Mouse (Mus musculus): ENCODE measurements around the gene Ndufaf8. TPM values are rescaled to one million over a fixed set of nuclear protein-coding genes. Genes with fewer than 3 reads are reported as not detected.

Ndufaf8 gene
- polyA plus RNA-seq, 1 experiment from 2014 or later = 62.0 TPM

DNA sequence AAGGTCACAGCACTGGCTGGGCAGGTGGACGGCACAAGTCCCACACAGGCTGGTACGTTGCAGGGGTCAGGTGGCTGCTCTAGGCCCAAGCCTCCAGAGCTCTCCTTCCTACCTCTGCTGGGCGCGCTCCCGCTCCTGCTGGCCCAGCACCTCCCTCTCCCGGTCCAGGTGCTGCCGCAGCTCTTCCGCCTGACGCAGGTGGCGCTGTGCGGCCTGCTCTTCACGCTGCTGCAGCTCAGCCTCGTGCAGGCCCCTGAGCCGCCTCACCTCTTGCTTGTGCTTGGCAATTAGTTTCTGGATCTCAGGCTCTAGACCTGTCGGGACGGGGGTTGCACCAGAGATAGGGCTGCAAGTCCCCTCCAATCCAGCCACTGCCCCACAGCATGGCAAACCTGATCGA, 30.9 kb upstream of the Ndufaf8 start:
- no peak overlapping the region for H3K27ac ChIP-seq
- H3K36me3 ChIP-seq (replicated peaks) = peaks cover 98% of the 10 kb centered on the region
- no peak overlapping the region for H3K9ac ChIP-seq
- H3K4me2 ChIP-seq = no peak overlapping the region
- no peak for ATAC-seq (ENCODE audit: low FRiP score)
- WGBS = 46% methylated on average over 17 of the region's 17 CpGs
- H3K4me3 ChIP-seq (replicated peaks) = no peak overlapping the region
- H3K27me3 ChIP-seq = no peaks in the 10 kb centered on the region
- H3K4me1 ChIP-seq = peaks cover 3% of the 10 kb centered on the region; the same call in 1 of the 2 replicates
- H3K9me3 ChIP-seq = no peaks in the 10 kb centered on the region

DNA sequence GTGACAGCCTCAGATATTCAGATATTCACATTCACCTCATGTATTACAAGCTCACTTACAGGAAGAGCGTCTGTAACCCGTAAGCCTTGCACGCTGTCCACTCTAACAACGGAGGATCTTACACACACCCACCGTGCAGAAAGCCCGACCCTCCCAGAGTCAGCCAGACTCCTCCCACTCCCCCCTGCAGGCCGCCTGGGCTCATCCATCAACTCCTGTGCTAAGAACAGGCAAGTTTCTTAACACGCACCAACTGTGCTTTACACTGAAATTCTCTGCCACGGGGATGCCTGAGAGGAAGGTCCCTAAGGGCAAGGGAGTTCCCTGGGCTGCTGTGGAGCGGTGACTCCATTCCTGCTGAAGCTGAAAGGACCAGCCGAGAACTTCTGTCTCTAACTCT, 29.5 kb upstream of the Ndufaf8 start:
- Histone ChIP-seq H3K27me3 (no peaks in the 10 kb centered on the region), H3K27ac (no peak overlapping the region), H3K4me3 (replicated peaks) (no peak overlapping the region), H3K9me3 (no peaks in the 10 kb centered on the region), H3K36me3 (replicated peaks) (peaks cover 99% of the 10 kb centered on the region), H3K9ac (no peak overlapping the region), H3K4me2 (no peak overlapping the region), H3K4me1 (peaks cover 3% of the 10 kb centered on the region; the same call in 1 of the 2 replicates)
- ATAC-seq (ENCODE audit: low FRiP score) = no peak
- 62% methylated on average over 11 of the region's 11 CpGs for WGBS

DNA sequence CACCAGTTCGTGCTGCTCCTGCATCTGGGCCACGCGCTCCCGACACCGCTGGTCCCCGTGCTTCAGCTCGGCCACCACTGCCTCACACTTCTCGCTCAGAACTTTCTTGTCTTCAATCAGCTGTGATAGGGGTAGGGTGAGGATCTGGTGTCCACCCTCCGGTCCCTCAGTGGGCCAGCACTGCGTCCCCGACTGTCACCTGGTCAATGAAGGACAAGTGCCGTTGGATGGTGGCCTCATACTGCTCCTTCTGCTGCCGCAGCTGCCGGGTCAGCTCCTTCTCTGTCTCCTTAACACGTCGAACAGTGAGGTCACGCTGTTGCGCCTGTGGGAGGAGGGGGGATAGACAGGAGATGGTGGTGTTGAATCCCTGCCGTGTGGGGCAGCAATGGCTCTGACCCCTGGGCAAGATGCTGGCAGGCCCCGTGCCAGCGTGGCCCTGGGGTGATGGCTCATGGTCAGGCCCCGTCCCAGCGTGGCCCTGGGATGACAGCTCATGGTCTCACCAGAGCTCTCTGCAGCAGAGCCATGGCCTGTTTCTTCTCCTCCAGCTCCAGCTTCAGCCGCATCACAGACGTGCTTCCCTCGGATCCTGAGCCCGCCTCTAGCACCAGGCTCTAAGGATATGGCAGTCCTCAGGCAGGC, 28.3 kb upstream of the Ndufaf8 start:
- no peak overlapping the region for H3K4me2 ChIP-seq
- H3K27me3 ChIP-seq = no peaks in the 10 kb centered on the region
- peaks cover 3% of the 10 kb centered on the region; the same call in 1 of the 2 replicates for H3K4me1 ChIP-seq
- peaks cover 99% of the 10 kb centered on the region for H3K36me3 ChIP-seq (replicated peaks)
- H3K9ac ChIP-seq = no peak overlapping the region
- H3K9me3 ChIP-seq = no peaks in the 10 kb centered on the region
- H3K27ac ChIP-seq = no peak overlapping the region
- 91% methylated on average over 27 of the region's 27 CpGs for WGBS
- no peak for ATAC-seq (ENCODE audit: low FRiP score)
- H3K4me3 ChIP-seq (replicated peaks) = no peak overlapping the region

DNA sequence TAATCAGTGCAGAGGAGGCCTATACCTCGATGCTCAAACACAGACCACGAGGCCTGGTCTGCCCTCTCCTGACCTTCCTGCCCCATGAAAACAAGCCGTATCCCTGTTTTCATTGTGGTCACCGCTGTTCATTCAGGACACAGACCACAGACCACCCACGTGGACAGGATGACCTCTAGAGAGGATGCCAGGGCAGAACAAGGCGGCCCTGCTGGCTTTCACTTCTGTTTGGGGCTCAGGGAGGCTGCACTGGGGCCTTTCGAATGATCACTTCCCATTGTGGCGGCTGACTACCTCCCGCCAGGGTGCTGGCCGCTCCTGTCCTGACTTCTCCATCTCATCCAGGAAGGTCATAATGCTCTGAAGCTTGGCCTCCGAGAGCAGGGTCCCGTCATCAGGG, 27.7 kb upstream of the Ndufaf8 start:
- 58% methylated on average over 12 of the region's 12 CpGs for WGBS

DNA sequence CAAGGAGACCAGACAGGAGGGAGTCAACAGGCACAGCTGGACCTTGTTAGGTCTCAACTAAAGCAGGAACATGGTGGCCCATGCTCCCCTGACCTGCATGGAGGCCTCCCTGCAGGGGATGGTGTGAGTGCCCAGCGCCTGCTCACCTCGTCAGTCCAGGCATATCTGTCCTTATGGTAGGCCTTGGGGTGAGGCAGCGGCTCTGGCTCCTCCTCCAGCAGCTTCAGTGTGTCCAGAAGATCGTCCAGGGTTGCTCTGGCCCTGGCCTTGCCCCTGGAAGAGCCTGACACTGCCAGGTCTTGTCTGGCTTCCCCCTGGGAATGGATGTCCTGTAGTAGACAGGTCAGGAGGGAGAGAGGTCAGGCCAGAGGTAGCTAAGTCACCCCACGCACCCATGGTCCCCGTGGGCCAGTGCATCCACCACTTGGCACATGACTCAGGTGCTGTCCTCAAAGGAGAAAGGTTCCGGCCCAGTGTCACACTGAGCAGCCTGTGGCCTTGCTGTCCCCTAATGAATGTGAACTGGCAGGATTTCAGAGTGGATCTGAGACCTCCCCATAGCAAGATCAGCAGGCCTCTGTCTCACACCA, 26.9 kb upstream of the Ndufaf8 start:
- Histone ChIP-seq H3K9ac (no peak overlapping the region), H3K4me1 (peaks cover 3% of the 10 kb centered on the region; the same call in 1 of the 2 replicates), H3K27ac (no peak overlapping the region), H3K9me3 (no peaks in the 10 kb centered on the region), H3K36me3 (replicated peaks) (peaks cover 99% of the 10 kb centered on the region), H3K4me3 (replicated peaks) (no peak overlapping the region), H3K27me3 (no peaks in the 10 kb centered on the region), H3K4me2 (no peak overlapping the region)
- WGBS = 91% methylated on average over 7 of the region's 7 CpGs
- no peak for ATAC-seq (ENCODE audit: low FRiP score)

More for the DNA sequence above, 27.7 kb upstream of the Ndufaf8 start:
- Histone ChIP-seq H3K4me3 (replicated peaks) (no peak overlapping the region), H3K9me3 (no peaks in the 10 kb centered on the region), H3K9ac (no peak overlapping the region), H3K27me3 (no peaks in the 10 kb centered on the region), H3K4me2 (no peak overlapping the region), H3K27ac (no peak overlapping the region), H3K36me3 (replicated peaks) (peaks cover 99% of the 10 kb centered on the region), H3K4me1 (peaks cover 3% of the 10 kb centered on the region; the same call in 1 of the 2 replicates)
- no peak for ATAC-seq (ENCODE audit: low FRiP score)

DNA sequence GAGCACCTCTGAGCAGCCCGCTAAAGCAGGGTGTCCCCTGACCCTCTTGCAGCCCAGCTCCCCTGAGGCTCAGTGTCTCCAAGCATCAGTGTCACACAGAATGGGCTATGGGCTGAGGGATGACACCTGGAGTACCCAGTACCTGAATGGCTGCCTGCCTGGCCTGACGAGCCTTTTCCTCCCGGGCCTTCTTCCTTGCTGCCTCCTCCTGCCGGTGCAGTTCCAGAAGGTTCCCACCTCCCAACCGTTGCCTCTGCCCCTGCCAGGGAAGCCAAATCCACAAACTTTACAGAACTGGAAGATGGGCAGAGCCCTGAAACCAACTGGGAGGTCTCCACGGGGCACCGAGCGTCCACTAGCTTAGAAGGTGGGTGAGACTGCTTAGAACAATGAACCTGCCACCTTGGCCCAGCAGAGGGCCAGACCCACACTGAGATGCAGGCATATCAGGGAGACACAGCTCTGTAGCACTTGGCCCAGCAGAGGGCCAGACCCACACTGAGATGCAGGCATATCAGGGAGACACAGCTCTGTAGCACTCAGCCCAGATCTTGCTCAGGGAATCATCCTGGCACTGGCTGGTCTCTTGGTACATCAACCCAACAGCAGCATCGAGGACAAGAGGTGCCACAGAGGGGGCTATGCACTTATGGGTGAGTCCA, 25.6 kb upstream of the Ndufaf8 start:
- ATAC-seq (ENCODE audit: low FRiP score) = no peak
- Histone ChIP-seq H3K9me3 (no peaks in the 10 kb centered on the region), H3K27ac (no peak overlapping the region), H3K4me2 (no peak overlapping the region), H3K9ac (no peak overlapping the region), H3K36me3 (replicated peaks) (peaks cover 97% of the 10 kb centered on the region), H3K27me3 (no peaks in the 10 kb centered on the region), H3K4me1 (peaks cover 3% of the 10 kb centered on the region; the same call in 1 of the 2 replicates), H3K4me3 (replicated peaks) (no peak overlapping the region)
- 94% methylated on average over 9 of the region's 9 CpGs for WGBS

DNA sequence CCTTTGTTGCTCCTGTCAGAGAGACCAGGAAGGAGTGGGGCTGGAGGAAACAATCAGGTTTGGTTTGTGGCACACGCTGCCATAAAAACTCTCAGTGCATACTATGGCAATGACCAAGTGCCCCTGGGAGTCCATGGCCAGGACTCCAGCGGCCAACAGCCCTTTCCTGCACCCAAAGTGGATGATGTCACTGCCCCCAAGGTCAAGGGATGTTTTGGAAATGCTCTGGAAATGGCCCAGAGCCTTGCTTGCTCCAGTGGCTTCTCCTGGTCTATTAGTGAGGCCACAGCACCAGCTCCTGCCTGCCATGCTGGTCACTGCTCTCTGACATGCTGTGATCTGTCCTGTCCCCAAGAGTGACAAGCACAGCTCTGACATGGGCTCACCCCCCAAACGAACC, 22.5 kb upstream of the Ndufaf8 start:
- no peak for ATAC-seq (ENCODE audit: low FRiP score)
- WGBS = 85% methylated on average over 3 of the region's 3 CpGs
- peaks cover 98% of the 10 kb centered on the region for H3K36me3 ChIP-seq (replicated peaks)

DNA sequence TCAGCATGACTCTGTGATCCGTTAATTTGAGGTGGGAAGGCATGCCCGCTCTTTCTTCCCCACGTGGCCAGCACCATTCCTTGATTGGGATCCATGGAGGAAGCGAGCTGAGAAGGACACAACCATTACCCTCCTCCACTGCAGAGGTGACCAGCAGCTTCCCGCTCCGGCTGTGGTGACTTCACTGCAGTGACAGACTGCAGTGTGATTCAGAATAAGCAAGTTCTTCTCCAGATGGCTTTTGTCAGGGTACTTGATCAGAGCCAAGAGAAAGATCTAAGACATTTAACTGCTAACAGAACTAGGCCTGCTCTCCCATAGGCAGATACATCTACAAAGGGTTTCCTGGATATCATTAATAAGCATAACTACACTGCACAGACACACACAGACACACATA, 18.4 kb upstream of the Ndufaf8 start:
- Histone ChIP-seq H3K9ac (no peak overlapping the region), H3K4me1 (peaks cover 4% of the 10 kb centered on the region), H3K36me3 (replicated peaks) (peaks cover 86% of the 10 kb centered on the region), H3K4me2 (no peak overlapping the region), H3K9me3 (no peaks in the 10 kb centered on the region), H3K4me3 (replicated peaks) (no peak overlapping the region), H3K27ac (no peak overlapping the region), H3K27me3 (no peaks in the 10 kb centered on the region)
- no peak for ATAC-seq (ENCODE audit: low FRiP score)
- WGBS = 89% methylated on average over 6 of the region's 6 CpGs

More for the DNA sequence above, 22.5 kb upstream of the Ndufaf8 start:
- Histone ChIP-seq H3K4me1 (no peaks in the 10 kb centered on the region; the same call in 1 of the 2 replicates), H3K9me3 (no peaks in the 10 kb centered on the region), H3K9ac (0 out of 2 replicates have a peak overlapping the region, but pooled peaks have one; percentile 21), H3K4me3 (replicated peaks) (no peak overlapping the region), H3K4me2 (no peak overlapping the region), H3K27ac (no peak overlapping the region), H3K27me3 (no peaks in the 10 kb centered on the region)

DNA sequence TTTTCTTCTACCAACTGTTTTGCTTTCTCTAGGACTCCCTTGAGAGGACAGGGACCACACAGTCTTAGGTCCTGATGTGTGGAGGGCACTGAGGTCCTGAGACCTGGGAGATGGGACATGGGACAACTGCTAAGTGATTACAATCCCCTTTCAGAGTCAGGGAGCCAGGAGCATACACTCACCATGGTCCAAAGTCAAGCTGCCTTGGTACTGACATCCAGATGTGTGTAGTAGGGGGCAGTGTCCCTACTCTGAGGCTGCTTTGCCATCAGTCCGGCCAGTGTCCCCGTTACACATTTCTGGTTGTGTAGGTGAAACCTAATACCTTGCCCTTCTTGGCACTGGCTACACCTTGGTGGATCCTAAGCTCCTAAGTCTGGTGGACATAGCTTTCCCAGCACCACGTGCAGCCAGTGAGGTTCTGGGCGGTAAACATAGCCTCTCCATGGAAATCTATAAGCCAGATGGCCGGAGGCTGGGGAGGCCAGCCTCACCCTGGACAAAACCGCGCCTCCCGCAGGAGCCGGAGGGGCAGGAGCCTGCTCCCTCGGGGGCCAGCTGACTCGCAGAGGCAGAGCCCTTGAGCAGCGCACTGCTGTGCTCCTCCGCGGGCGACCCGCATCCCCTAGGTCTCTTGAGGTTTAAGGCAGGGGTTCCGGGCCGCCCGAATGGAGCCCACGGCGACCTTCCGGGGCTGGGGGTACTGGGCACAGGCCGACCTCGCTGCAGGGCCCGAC, 12.7 kb upstream of the Ndufaf8 start:
- peaks cover 38% of the 10 kb centered on the region for H3K36me3 ChIP-seq (replicated peaks)
- H3K4me1 ChIP-seq = peaks cover 19% of the 10 kb centered on the region
- H3K27me3 ChIP-seq = no peaks in the 10 kb centered on the region
- WGBS = under 1% methylated on average over 25 of the region's 25 CpGs
- no peaks in the 10 kb centered on the region for H3K9me3 ChIP-seq
- peak overlapping the region; percentile 94 for H3K9ac ChIP-seq
- H3K4me3 ChIP-seq (replicated peaks) = peak overlapping the region; percentile 98
- ATAC-seq (ENCODE audit: low FRiP score) = peak; percentile 33
- H3K27ac ChIP-seq = peak overlapping the region; percentile 89
- peak overlapping the region; percentile 94 for H3K4me2 ChIP-seq

DNA sequence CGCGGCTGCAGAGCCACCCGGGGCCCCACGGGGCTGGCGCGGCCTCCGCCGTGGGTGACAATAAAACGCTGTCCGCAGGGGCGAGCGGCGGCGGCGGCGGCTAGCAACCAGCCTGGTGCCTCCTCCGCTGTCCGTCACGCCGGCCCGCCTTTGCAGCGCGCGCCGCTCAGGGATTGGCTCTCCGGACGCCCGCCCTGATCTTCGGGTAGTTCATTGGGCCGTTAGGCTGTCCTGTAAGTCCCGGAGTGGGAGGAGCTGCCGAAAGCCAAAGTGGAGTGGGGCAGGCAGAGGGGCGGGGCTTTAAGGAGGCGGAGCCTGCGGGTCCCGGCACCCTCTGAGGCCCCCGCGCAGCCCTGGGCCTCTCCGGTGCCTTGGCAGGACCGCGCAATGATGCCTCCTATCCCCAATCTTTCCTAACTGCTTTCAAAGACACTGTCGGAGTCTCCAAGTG, 12.0 kb upstream of the Ndufaf8 start, which contains the start of gene Cep131:
Gene Cep131 (minus strand): TSS at position 126 of the 451 bp plus-strand sequence.
- under 1% methylated on average over 42 of the region's 42 CpGs for WGBS

DNA sequence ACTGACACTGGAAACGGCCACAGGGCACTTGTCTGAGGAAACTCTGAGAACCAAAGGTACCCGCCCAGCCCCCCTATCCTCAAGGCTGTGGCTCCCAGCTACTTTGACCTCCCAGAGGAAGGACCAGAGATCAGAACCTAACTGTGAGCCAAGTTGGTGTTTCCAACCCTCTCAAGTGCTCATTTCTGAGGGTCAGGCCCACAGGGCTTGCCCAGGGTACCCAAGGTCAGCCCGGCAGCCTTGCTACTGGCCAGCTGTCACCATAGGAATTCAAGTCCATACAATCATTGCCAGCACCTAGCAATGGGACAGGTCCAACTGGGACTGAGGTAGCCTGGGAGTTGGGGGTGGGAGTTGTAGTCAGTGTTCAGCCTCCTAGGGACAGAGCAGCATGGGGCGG, 8.1 kb upstream of the Ndufaf8 start:
- H3K9ac ChIP-seq = no peak overlapping the region
- H3K27ac ChIP-seq = no peak overlapping the region
- H3K36me3 ChIP-seq (replicated peaks) = peaks cover 55% of the 10 kb centered on the region
- H3K9me3 ChIP-seq = no peaks in the 10 kb centered on the region
- WGBS = 88% methylated on average over 4 of the region's 4 CpGs
- H3K4me2 ChIP-seq = no peak overlapping the region
- no peak overlapping the region for H3K4me3 ChIP-seq (replicated peaks)
- peaks cover 11% of the 10 kb centered on the region for H3K4me1 ChIP-seq
- ATAC-seq (ENCODE audit: low FRiP score) = no peak
- H3K27me3 ChIP-seq = no peaks in the 10 kb centered on the region

More for the DNA sequence above, 12.0 kb upstream of the Ndufaf8 start, which contains the start of gene Cep131:
- H3K4me2 ChIP-seq = peak within 1 kb of the TSS; percentile 94
- H3K4me3 ChIP-seq (replicated peaks) = peak within 1 kb of the TSS; percentile 98
- no peaks in the 10 kb centered on the region for H3K27me3 ChIP-seq
- H3K4me1 ChIP-seq = peaks cover 19% of the 10 kb centered on the region
- peak within 1 kb of the TSS; percentile 89 for H3K27ac ChIP-seq
- ATAC-seq (ENCODE audit: low FRiP score) = peak; percentile 99
- H3K36me3 ChIP-seq (replicated peaks) = peaks cover 39% of the 10 kb centered on the region
- H3K9ac ChIP-seq = peak within 1 kb of the TSS; percentile 94
- H3K9me3 ChIP-seq = no peaks in the 10 kb centered on the region
